Mouse (Mus musculus) forebrain, embryonic 16.5 days (tissue): Measurements from ENCODE around the gene Rfesd. TPM values are rescaled to one million over a fixed set of nuclear protein-coding genes. Genes with fewer than 3 reads are reported as not detected.

Experiments used
- ATAC-seq: fragments of 200-750 bp; cut with Nextera tagmentation; 2 replicates; pipeline ENCODE4 v1.8.0; 2017; ENCODE audit warnings: mild to moderate bottlenecking, moderate library complexity
- H3K27ac ChIP-seq: fragments of 300-500 bp; sonication (generic); 2 replicates; pipeline ENCODE4 v1.5.1; 2014; ENCODE audit warnings: low read length, control low read depth
- H3K27me3 ChIP-seq: fragments of 300-500 bp; sonication (generic); replicated peaks from 2 replicates; pipeline ENCODE4 v1.6.1; 2014; ENCODE audit warnings: low read length; ENCODE audit not compliant: control insufficient read depth, insufficient read depth
- H3K36me3 ChIP-seq: fragments of 300-500 bp; sonication (generic); 2 replicates; pipeline ENCODE4 v1.6.1; 2014; ENCODE audit not compliant: control insufficient read depth, insufficient read depth
- H3K4me1 ChIP-seq: fragments of 300-500 bp; sonication (generic); replicated peaks from 2 replicates; pipeline ENCODE4 v1.6.1; 2014; ENCODE audit warnings: low read length; ENCODE audit not compliant: control insufficient read depth, insufficient read depth
- H3K4me2 ChIP-seq: fragments of 300-500 bp; sonication (generic); 2 replicates; pipeline ENCODE4 v1.6.1; 2014; ENCODE audit warnings: mild to moderate bottlenecking, low read length, control low read depth
- H3K4me3 ChIP-seq: fragments of 300-500 bp; sonication (generic); replicated peaks from 2 replicates; pipeline ENCODE4 v1.5.1; 2014; ENCODE audit warnings: mild to moderate bottlenecking, low read length, control low read depth
- H3K9ac ChIP-seq: fragments of 300-500 bp; sonication (generic); replicated peaks from 2 replicates; pipeline ENCODE4 v1.6.1; 2014; ENCODE audit warnings: low read depth, low read length, control low read depth
- H3K9me3 ChIP-seq: fragments of 300-500 bp; sonication (generic); 2 replicates; pipeline ENCODE4 v1.6.1; 2016; ENCODE audit warnings: low read length; ENCODE audit not compliant: control insufficient read depth
- WGBS: fragments of 180-500 bp; shearing (Covaris S2); extraction: QIAGEN DNeasy Blood & Tissue Kit; methylation state at CpG from one replicate; pipeline ENCODE4 v1.1.7; 2014; 5-methylcytosine and 5-hydroxymethylcytosine counted together
- polyA plus RNA-seq: library from polyadenylated mRNA; unstranded; fragments of >200 nt; fragmentation: Nextera tagmentation; extraction: Ambion mirVana; gene quantifications from 2 replicates; pipeline ENCODE4 v1.2.1, GENCODE M21; 2015

Gene Rfesd
- polyA plus RNA-seq, 1 experiment from 2014 or later: 16.7 TPM

GRCm38 (mm10) chr13:75992169-75993028 lies 26.1 kb downstream of the Rfesd start:
- Histone ChIP-seq H3K27me3 (no peaks in the 10 kb centered on the region), H3K9me3 (no peaks in the 10 kb centered on the region), H3K4me3 (no peak overlapping the region), H3K9ac (no peak overlapping the region), H3K4me2 (no peak overlapping the region; the same call in 1 of the 2 replicates), H3K27ac (0 out of 2 replicates have a peak overlapping the region, but pooled peaks have one; percentile 19), H3K36me3 (no peaks in the 10 kb centered on the region), H3K4me1 (peaks cover 3% of the 10 kb centered on the region)
- peak; percentile 95 for ATAC-seq
- WGBS: 11% methylated on average over 9 of the region's 9 CpGs

DNA sequence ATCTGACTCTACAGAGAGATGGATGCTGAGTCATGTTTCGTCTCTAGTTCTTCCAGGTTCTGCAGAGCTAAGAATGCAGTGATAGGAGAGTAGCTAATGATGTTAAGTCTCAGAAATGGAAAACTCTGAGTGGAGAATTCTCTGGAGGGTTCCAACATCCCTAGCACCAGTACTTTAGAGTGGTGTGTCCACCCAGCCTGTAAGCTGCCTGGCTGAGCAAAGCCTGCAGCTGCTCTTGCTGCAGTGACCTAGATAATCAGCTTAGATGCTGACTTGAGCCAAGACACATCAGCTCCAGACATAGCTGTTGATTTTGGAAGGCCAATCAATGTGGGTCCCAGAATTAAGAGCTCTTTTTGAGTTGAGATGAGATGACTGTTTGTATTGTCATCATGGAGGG lies 30.4 kb downstream of the Rfesd start:
- Histone ChIP-seq H3K4me2 (no peak overlapping the region), H3K4me1 (peaks cover 3% of the 10 kb centered on the region), H3K36me3 (no peaks in the 10 kb centered on the region), H3K9ac (no peak overlapping the region), H3K9me3 (no peaks in the 10 kb centered on the region), H3K27ac (no peak overlapping the region), H3K4me3 (no peak overlapping the region), H3K27me3 (no peaks in the 10 kb centered on the region)
- WGBS: 85% methylated on average over 1 of the region's 1 CpGs
- no peak for ATAC-seq

GRCm38 (mm10) chr13:75981901-75982300 lies 36.6 kb downstream of the Rfesd start:
- no peak overlapping the region for H3K27ac ChIP-seq
- no peak overlapping the region for H3K4me2 ChIP-seq
- no peaks in the 10 kb centered on the region for H3K9me3 ChIP-seq
- H3K27me3 ChIP-seq: no peaks in the 10 kb centered on the region
- no peak overlapping the region for H3K9ac ChIP-seq
- H3K36me3 ChIP-seq: no peaks in the 10 kb centered on the region
- no peaks in the 10 kb centered on the region for H3K4me1 ChIP-seq
- ATAC-seq: no peak
- no peak overlapping the region for H3K4me3 ChIP-seq

DNA sequence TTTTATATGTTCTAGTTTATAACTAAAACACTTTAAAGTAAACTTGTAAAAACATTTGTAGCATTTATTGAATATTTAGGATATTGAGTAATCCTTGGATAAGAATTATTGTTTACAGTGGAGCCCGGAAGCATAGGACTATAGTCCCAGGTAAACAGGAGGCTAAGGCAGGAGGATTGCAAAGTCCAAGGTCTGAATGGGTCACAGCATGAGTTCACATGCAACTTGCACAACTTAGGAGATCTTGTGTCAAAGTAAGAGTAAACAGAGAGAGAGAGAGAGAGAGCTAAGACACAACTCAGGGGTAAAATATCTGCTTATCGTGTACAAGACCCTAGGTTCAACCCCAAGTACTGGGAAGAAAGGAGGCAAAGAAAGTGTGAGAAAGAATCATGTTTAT lies 41.9 kb downstream of the Rfesd start:
- Histone ChIP-seq H3K36me3 (no peaks in the 10 kb centered on the region), H3K4me2 (no peak overlapping the region), H3K4me3 (no peak overlapping the region), H3K27me3 (no peaks in the 10 kb centered on the region), H3K9me3 (no peaks in the 10 kb centered on the region), H3K27ac (no peak overlapping the region), H3K9ac (no peak overlapping the region), H3K4me1 (no peaks in the 10 kb centered on the region)
- no peak for ATAC-seq
- WGBS: 92% methylated on average over 2 of the region's 2 CpGs

- no peaks in the 10 kb centered on the region for H3K36me3 ChIP-seq
- no peak overlapping the region for H3K4me2 ChIP-seq
- H3K4me1 ChIP-seq: no peaks in the 10 kb centered on the region
- H3K9ac ChIP-seq: no peak overlapping the region
- H3K27ac ChIP-seq: no peak overlapping the region
- no peaks in the 10 kb centered on the region for H3K9me3 ChIP-seq
- no peaks in the 10 kb centered on the region for H3K27me3 ChIP-seq
- ATAC-seq: no peak
- no peak overlapping the region for H3K4me3 ChIP-seq
- 91% methylated on average over 2 of the region's 2 CpGs for WGBS
Observed at GRCm38 (mm10) chr13:75976218-75976617, 42.3 kb downstream of the Rfesd start.

DNA sequence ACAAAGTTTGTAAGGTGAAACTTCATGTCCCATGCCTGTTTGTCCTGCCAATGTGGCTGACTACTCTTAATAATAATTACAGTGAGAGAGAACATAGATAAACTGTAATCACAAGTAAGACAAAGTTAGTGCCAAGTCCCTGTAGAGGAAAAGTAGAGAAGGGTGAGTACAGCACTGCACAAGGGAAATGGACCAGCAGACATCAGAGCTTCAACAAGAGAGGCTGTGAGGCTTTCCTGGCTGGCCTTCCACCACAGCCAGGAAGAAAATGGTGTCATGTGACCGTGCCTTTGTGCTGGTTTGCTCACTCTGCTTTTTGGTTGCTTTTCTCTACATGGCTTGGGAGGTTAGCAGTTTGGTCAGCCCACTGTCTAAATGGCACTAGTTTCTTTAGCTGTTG lies 42.9 kb downstream of the Rfesd start:
- H3K9me3 ChIP-seq: no peaks in the 10 kb centered on the region
- no peaks in the 10 kb centered on the region for H3K4me1 ChIP-seq
- no peak for ATAC-seq
- H3K4me3 ChIP-seq: no peak overlapping the region
- H3K27ac ChIP-seq: no peak overlapping the region
- no peak overlapping the region for H3K4me2 ChIP-seq
- no peak overlapping the region for H3K9ac ChIP-seq
- WGBS: 69% methylated on average over 1 of the region's 1 CpGs
- H3K36me3 ChIP-seq: no peaks in the 10 kb centered on the region
- no peaks in the 10 kb centered on the region for H3K27me3 ChIP-seq

- 81% methylated on average over 2 of the region's 2 CpGs for WGBS
- ATAC-seq: no peak
- no peaks in the 10 kb centered on the region for H3K36me3 ChIP-seq
Observed at GRCm38 (mm10) chr13:75974481-75974880, 44.0 kb downstream of the Rfesd start.

DNA sequence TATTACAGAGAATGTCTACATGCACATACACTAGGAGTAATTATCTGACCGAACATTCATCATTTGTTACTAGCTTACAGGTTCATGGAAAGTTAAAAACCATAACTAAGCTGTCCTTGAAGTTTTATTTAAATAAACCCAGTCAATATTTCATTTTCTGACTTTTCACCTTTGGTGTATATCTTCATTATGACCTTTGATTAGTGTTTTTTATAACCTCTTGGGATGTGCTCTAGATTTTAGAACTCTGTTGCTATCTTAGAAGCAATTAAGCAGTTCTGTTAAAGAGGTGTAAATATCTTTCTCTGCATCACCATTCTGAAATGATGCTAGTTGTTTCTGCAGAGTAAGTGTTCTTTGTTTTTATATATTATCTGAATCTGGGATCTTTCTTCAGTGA lies 51.7 kb downstream of the Rfesd start, which contains the start of gene Spata9:
Spata9 (plus strand) TSS at position 301 of the 400 bp plus-strand sequence.
- Histone ChIP-seq H3K27ac (no peak within 1 kb of the TSS), H3K4me2 (no peak within 1 kb of the TSS), H3K36me3 (no peaks in the 10 kb centered on the region), H3K4me3 (no peak within 1 kb of the TSS), H3K4me1 (no peaks in the 10 kb centered on the region), H3K9me3 (no peaks in the 10 kb centered on the region), H3K9ac (no peak within 1 kb of the TSS), H3K27me3 (no peaks in the 10 kb centered on the region)
- ATAC-seq: no peak
- WGBS: 82% methylated on average over 1 of the region's 1 CpGs

More at GRCm38 (mm10) chr13:75974481-75974880, 44.0 kb downstream of the Rfesd start:
- Histone ChIP-seq H3K27ac (no peak overlapping the region), H3K4me3 (no peak overlapping the region), H3K4me1 (no peaks in the 10 kb centered on the region), H3K27me3 (no peaks in the 10 kb centered on the region), H3K9me3 (no peaks in the 10 kb centered on the region), H3K9ac (no peak overlapping the region), H3K4me2 (no peak overlapping the region)

DNA sequence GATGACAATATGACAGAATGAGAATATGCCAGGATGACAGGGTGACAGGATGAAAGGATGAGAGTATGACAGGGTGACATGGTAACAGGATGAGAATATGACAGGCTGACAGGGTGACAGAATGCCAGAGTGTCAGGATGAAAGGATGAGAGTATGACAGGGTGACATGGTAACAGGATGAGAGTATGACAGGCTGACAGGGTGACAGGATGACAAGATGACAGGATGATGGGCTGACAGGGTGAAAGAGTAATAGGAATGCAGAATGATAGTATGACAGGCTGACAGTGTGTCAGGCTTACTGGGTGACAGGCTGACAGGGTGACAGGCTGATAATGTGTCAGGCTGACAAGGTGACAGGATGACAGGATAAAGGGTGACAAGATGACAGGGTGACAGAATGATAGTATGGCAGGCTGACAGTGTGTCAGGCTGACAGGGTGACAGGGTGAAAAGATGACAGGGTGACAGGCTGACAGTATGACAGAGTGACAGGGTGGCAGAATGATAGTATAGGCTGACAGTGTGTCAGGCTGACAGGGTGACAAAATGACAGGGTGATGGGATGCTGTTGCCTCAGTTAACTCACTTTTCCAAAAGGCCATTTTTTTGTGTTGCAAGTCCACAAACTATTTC lies 63.0 kb downstream of the Rfesd start:
- H3K9me3 ChIP-seq: no peaks in the 10 kb centered on the region
- H3K4me1 ChIP-seq: no peaks in the 10 kb centered on the region
- ATAC-seq: peak; percentile 61
- no peak overlapping the region for H3K4me2 ChIP-seq
- H3K9ac ChIP-seq: no peak overlapping the region
- H3K36me3 ChIP-seq: no peaks in the 10 kb centered on the region
- no peak overlapping the region for H3K4me3 ChIP-seq
- H3K27ac ChIP-seq: no peak overlapping the region
- H3K27me3 ChIP-seq: no peaks in the 10 kb centered on the region
